Mouse (Mus musculus): ENCODE results near the gene Tas1r3.

GRCm38 (mm10) chr4:155838187-155839153 is 24.7 kb downstream of the Tas1r3 start:
- TF ChIP-seq ZC3H11A (IDR thresholded peaks at IDR 0.05; ENCODE audit: borderline replicate concordance, low read depth, low read length) = no peak
- no peak for TF ChIP-seq CHD2 (IDR thresholded peaks at IDR 0.05; ENCODE audit: low read depth, low read length)

Measured in ES-E14 (cell line).